Mouse (Mus musculus) CD4-positive, CD25-positive, alpha-beta regulatory T cell (primary cell): ENCODE data around the gene Cox6a1. TPM values are rescaled to one million over a fixed set of nuclear protein-coding genes. Genes with fewer than 3 reads are reported as not detected.

Source experiments
- polyA plus RNA-seq: library from polyadenylated mRNA; unstranded; fragments of 100-300 nt; shearing (Covaris generic); gene quantifications from one replicate; pipeline ENCODE4 v1.2.1, GENCODE M21; 2017

The Cox6a1 gene
- polyA plus RNA-seq = 526 TPM

GRCm38 (mm10) chr5:115348546-115349224 is at the start of gene Cox6a1:
TSS of gene Cox6a1 (minus strand) at chr5:115348981.

GRCm38 (mm10) chr5:115340577-115341313 is 8.0 kb downstream of the Cox6a1 start, which contains the start of the genes Gatc and Triap1:
TSS of gene Gatc (minus strand) at chr5:115341178.
TSS of gene Triap1 (plus strand) at chr5:115341225.

GRCm38 (mm10) chr5:115326875-115327609 is 21.7 kb downstream of the Cox6a1 start, which contains the start of gene Srsf9:
TSS of gene Srsf9 (plus strand) at chr5:115327177.

GRCm38 (mm10) chr5:115300792-115301614 is 47.8 kb downstream of the Cox6a1 start, which contains the start of gene Dynll1:
TSS of gene Dynll1 (minus strand) at chr5:115300999.

Other genes starting within 250 kb of the Cox6a1 start
- gene Acads, start 229.6 kb downstream of the Cox6a1 start, polyA plus RNA-seq = 37.5 TPM
- 53.0 TPM for gene Unc119b, start 214.0 kb downstream of the Cox6a1 start, polyA plus RNA-seq
- 95.4 TPM for gene Mlec, start 190.8 kb downstream of the Cox6a1 start, polyA plus RNA-seq
- 0.55 TPM for gene Cabp1, start 154.6 kb downstream of the Cox6a1 start, polyA plus RNA-seq
- 192 TPM for gene Pop5, start 113.1 kb downstream of the Cox6a1 start, polyA plus RNA-seq
- gene Rnf10, start 76.1 kb downstream of the Cox6a1 start, polyA plus RNA-seq = 131 TPM
- 38.0 TPM for gene Coq5, start 69.3 kb downstream of the Cox6a1 start, polyA plus RNA-seq
- gene Dynll1, start 48.0 kb downstream of the Cox6a1 start, polyA plus RNA-seq = 468 TPM
- 154 TPM for gene Srsf9, start 21.8 kb downstream of the Cox6a1 start, polyA plus RNA-seq
- gene Gatc, start 7.8 kb downstream of the Cox6a1 start, polyA plus RNA-seq = 27.5 TPM
- 48.4 TPM for gene Triap1, start 7.8 kb downstream of the Cox6a1 start, polyA plus RNA-seq
- not detected for gene Msi1, start 80.6 kb upstream of the Cox6a1 start, polyA plus RNA-seq
- gene Pla2g1b, start 117.3 kb upstream of the Cox6a1 start, polyA plus RNA-seq = not detected
- 19.2 TPM for gene Sirt4, start 135.7 kb upstream of the Cox6a1 start, polyA plus RNA-seq
- 54.3 TPM for gene Pxn, start 157.7 kb upstream of the Cox6a1 start, polyA plus RNA-seq
- 1,728 TPM for gene Rplp0, start 210.5 kb upstream of the Cox6a1 start, polyA plus RNA-seq
- gene Gcn1l1, start 216.3 kb upstream of the Cox6a1 start, polyA plus RNA-seq = 57.4 TPM